Mouse (Mus musculus) ES-Bruce4 (cell line): ENCODE data around the gene Zyg11b.

Experiments
- CTCF ChIP-seq: IDR thresholded peaks from one replicate; pipeline ENCODE4 v1.8.1; 2011; ENCODE audit warnings: low read depth, low read length
- POLR2A ChIP-seq: IDR thresholded peaks from one replicate; pipeline ENCODE4 v1.8.1; 2011; ENCODE audit warnings: low read length; ENCODE audit not compliant: insufficient read depth

- TF ChIP-seq POLR2A (no peak), CTCF (no peak)
Observed at GRCm38 (mm10) chr4:108196277-108196855, 104.5 kb downstream of the Zyg11b start.
